Comparison of ENCODE assay signal across 31 mouse cellular contexts in the genomic region with DNA sequence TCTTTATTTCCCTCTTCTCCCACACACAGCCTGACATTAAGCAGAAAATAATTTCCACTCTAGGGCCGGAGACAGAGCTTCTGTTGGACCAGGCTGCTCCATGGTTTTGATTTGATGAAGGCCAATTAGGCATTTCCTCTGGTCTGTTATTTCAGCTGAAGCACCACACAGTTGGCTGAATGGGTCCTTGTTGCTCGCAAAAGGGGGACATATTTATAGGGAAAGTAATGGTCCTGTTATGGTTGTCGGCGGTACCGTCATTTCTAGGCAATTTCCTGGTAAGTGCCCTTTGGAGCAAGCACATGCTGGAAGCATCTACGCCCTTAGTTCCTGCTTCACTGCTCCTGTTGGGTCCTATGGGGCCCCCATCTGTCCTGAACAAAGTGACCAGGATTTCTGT. TPM values are rescaled to one million over a fixed set of nuclear protein-coding genes. Genes with fewer than 3 reads are reported as not detected.
DNase-seq lines count a peak whose midpoint lies in the region; ATAC-seq and TF ChIP-seq lines count a peak whose summit lies in the region.
"Had no signal": no experiment of that assay in that cellular context is flagged by ENCODE, and none has a peak within 500 bp of the region (broad histone marks: within the 10 kb centered on the region; RNA-seq: fewer than 3 reads in every experiment).

No protein-coding gene starts in this region.

- peak; percentile 30 for DNase-seq in forebrain, embryonic 11.5 days (ENCODE audit: low spot score)
- DNase-seq in midbrain, embryonic 11.5 days (ENCODE audit: low spot score, missing footprints) = peak; percentile 69
- DNase-seq in midbrain, postnatal 0 days (ENCODE audit: low spot score) = no peak
- peak; percentile 47 for DNase-seq in limb, embryonic 11.5 days (ENCODE audit: low spot score)
- DNase-seq in layer of hippocampus, adult 9-10 months (ENCODE audit: low spot score) = no peak
- no peak for DNase-seq in right cerebral cortex, postnatal 36 days (ENCODE audit: low spot score in 2 of 2)
- no peak for DNase-seq in T-cell, adult 2 months (ENCODE audit: low spot score)
- DNase-seq: adrenal gland, postnatal 25 days; cerebellum, adult 11-12 months; cerebellum, postnatal 14 days; kidney, adult 2 months; kidney, postnatal 14 days; liver; midbrain, embryonic 14.5 days; thymus, adult 18-20 months had no signal

- no peak overlapping the region for H3K4me2 ChIP-seq in forebrain, embryonic 11.5 days (ENCODE audit: low read depth, low read length, severe bottlenecking)
- no peak overlapping the region for H3K4me2 ChIP-seq in forebrain, embryonic 13.5 days
- no peak overlapping the region for H3K4me2 ChIP-seq in midbrain, embryonic 11.5 days
- H3K4me2 ChIP-seq in midbrain, postnatal 0 days (ENCODE audit: low read depth, low read length, poor library complexity, severe bottlenecking) = no peak overlapping the region
- peak overlapping the region; percentile 17 for H3K4me2 ChIP-seq in limb, embryonic 11.5 days (ENCODE audit: low read depth, severe bottlenecking)
- H3K4me2 ChIP-seq: embryonic facial prominence, embryonic 13.5 days; stomach, embryonic 15.5 days had no signal

- 72% methylated on average over 6 of the region's 6 CpGs for WGBS in forebrain, embryonic 11.5 days
- 81% methylated on average over 6 of the region's 6 CpGs for WGBS in forebrain, embryonic 13.5 days
- 72% methylated on average over 6 of the region's 6 CpGs for WGBS in midbrain, embryonic 11.5 days
- 75% methylated on average over 6 of the region's 6 CpGs for WGBS in midbrain, postnatal 0 days
- WGBS in limb, embryonic 11.5 days = 20% methylated on average over 6 of the region's 6 CpGs

- ATAC-seq in forebrain, embryonic 11.5 days (replicated peaks; ENCODE audit: low FRiP score) = no peak
- no peak for ATAC-seq in forebrain, embryonic 13.5 days
- no peak for ATAC-seq in midbrain, embryonic 11.5 days (ENCODE audit: low FRiP score)
- no peak for ATAC-seq in midbrain, postnatal 0 days (ENCODE audit: low FRiP score)
- ATAC-seq in limb, embryonic 11.5 days (ENCODE audit: insufficient number of reproducible peaks, low FRiP score, low TSS enrichment, low read depth) = peak; percentile 54; the same call in 1 of the 2 replicates
- ATAC-seq: forebrain, embryonic 14.5 days; lung, postnatal 0 days had no signal

- no peak overlapping the region for H3K4me3 ChIP-seq in forebrain, embryonic 11.5 days (ENCODE audit: low read depth, low read length)
- H3K4me3 ChIP-seq in forebrain, embryonic 13.5 days = no peak overlapping the region
- no peak overlapping the region for H3K4me3 ChIP-seq in midbrain, embryonic 11.5 days (ENCODE audit: low read depth, low read length)
- no peak overlapping the region for H3K4me3 ChIP-seq in midbrain, postnatal 0 days (ENCODE audit: low read depth, low read length)
- H3K4me3 ChIP-seq in limb, embryonic 11.5 days (ENCODE audit: low read depth, low read length) = no peak overlapping the region
- H3K4me3 ChIP-seq: embryonic facial prominence, embryonic 13.5 days; hindbrain, embryonic 10.5 days; myocyte; stomach, embryonic 15.5 days had no signal

- H3K27me3 ChIP-seq in forebrain, embryonic 11.5 days (ENCODE audit: control insufficient read depth, insufficient read depth, low read length) = no peaks in the 10 kb centered on the region
- peaks cover 8% of the 10 kb centered on the region; the same call in 1 of the 2 replicates for H3K27me3 ChIP-seq in forebrain, embryonic 13.5 days
- no peaks in the 10 kb centered on the region; the same call in 1 of the 2 replicates for H3K27me3 ChIP-seq in midbrain, embryonic 11.5 days (ENCODE audit: control insufficient read depth, insufficient read depth, low read length)
- H3K27me3 ChIP-seq in midbrain, postnatal 0 days (ENCODE audit: insufficient read depth, low read length) = no peaks in the 10 kb centered on the region
- no peaks in the 10 kb centered on the region for H3K27me3 ChIP-seq in limb, embryonic 11.5 days (ENCODE audit: control insufficient read depth, insufficient read depth, low read length)
- H3K27me3 ChIP-seq: embryonic facial prominence, embryonic 13.5 days had no signal

- TF ChIP-seq CTCF in midbrain, postnatal 0 days (IDR thresholded peaks at IDR 0.05) = no peak

- H3K27ac ChIP-seq in forebrain, embryonic 11.5 days (ENCODE audit: low read depth, low read length) = no peak overlapping the region
- H3K27ac ChIP-seq in forebrain, embryonic 13.5 days = no peak overlapping the region
- H3K27ac ChIP-seq in midbrain, embryonic 11.5 days (ENCODE audit: low read depth, low read length) = no peak overlapping the region
- H3K27ac ChIP-seq in midbrain, postnatal 0 days (ENCODE audit: low read depth, low read length) = no peak overlapping the region
- peak overlapping the region; percentile 79 for H3K27ac ChIP-seq in limb, embryonic 11.5 days (replicated peaks; ENCODE audit: low read depth, low read length)
- H3K27ac ChIP-seq: hindbrain, embryonic 10.5 days; stomach, embryonic 15.5 days had no signal

- no peak overlapping the region for H3K9ac ChIP-seq in forebrain, embryonic 11.5 days (ENCODE audit: low read length)
- H3K9ac ChIP-seq in forebrain, embryonic 13.5 days = no peak overlapping the region
- H3K9ac ChIP-seq in midbrain, embryonic 11.5 days (ENCODE audit: low read length) = no peak overlapping the region
- H3K9ac ChIP-seq in midbrain, postnatal 0 days (replicated peaks; ENCODE audit: low read length, poor library complexity, severe bottlenecking) = no peak overlapping the region
- no peak overlapping the region for H3K9ac ChIP-seq in limb, embryonic 11.5 days (ENCODE audit: low read length)
- H3K9ac ChIP-seq: embryonic facial prominence, embryonic 13.5 days; stomach, embryonic 15.5 days had no signal

- no peaks in the 10 kb centered on the region for H3K36me3 ChIP-seq in forebrain, embryonic 11.5 days (ENCODE audit: control insufficient read depth, insufficient read depth, low read length)
- no peaks in the 10 kb centered on the region for H3K36me3 ChIP-seq in forebrain, embryonic 13.5 days (ENCODE audit: poor library complexity, severe bottlenecking)
- H3K36me3 ChIP-seq in midbrain, embryonic 11.5 days (ENCODE audit: control insufficient read depth, insufficient read depth, low read length) = no peaks in the 10 kb centered on the region
- no peaks in the 10 kb centered on the region for H3K36me3 ChIP-seq in midbrain, postnatal 0 days (ENCODE audit: insufficient read depth, low read length)
- no peaks in the 10 kb centered on the region for H3K36me3 ChIP-seq in limb, embryonic 11.5 days (ENCODE audit: control insufficient read depth, insufficient read depth, low read length)
- H3K36me3 ChIP-seq: embryonic facial prominence, embryonic 13.5 days; G1E; hindbrain, embryonic 10.5 days; stomach, embryonic 15.5 days had no signal

- 0 out of 2 replicates have a peak, but pooled peaks cover 3% of the 10 kb centered on the region for H3K4me1 ChIP-seq in forebrain, embryonic 11.5 days (replicated peaks; ENCODE audit: control insufficient read depth, insufficient read depth, low read length)
- H3K4me1 ChIP-seq in forebrain, embryonic 13.5 days = peaks cover 4% of the 10 kb centered on the region; the same call in 1 of the 2 replicates
- peaks cover 3% of the 10 kb centered on the region; the same call in 1 of the 2 replicates for H3K4me1 ChIP-seq in midbrain, embryonic 11.5 days (ENCODE audit: control insufficient read depth, insufficient read depth, low read length)
- no peaks in the 10 kb centered on the region for H3K4me1 ChIP-seq in midbrain, postnatal 0 days (ENCODE audit: insufficient read depth, low read length)
- H3K4me1 ChIP-seq in limb, embryonic 11.5 days (ENCODE audit: control insufficient read depth, insufficient read depth, low read length) = peaks cover 11% of the 10 kb centered on the region
- H3K4me1 ChIP-seq: stomach, embryonic 15.5 days had no signal

- H3K9me3 ChIP-seq in forebrain, embryonic 11.5 days (ENCODE audit: control insufficient read depth, low read length) = no peaks in the 10 kb centered on the region
- no peaks in the 10 kb centered on the region for H3K9me3 ChIP-seq in forebrain, embryonic 13.5 days (replicated peaks)
- no peaks in the 10 kb centered on the region for H3K9me3 ChIP-seq in midbrain, embryonic 11.5 days (ENCODE audit: control insufficient read depth, low read length)
- no peaks in the 10 kb centered on the region for H3K9me3 ChIP-seq in midbrain, postnatal 0 days (ENCODE audit: low read length)
- H3K9me3 ChIP-seq in limb, embryonic 11.5 days (ENCODE audit: control insufficient read depth, low read length) = no peaks in the 10 kb centered on the region
- H3K9me3 ChIP-seq: embryonic facial prominence, embryonic 13.5 days; G1E; hindbrain, embryonic 10.5 days; stomach, embryonic 15.5 days had no signal

RNA-seq across cellular contexts. Expression of gene 4930564D02Rik, which starts 5.7 kb away (rescaled TPM):
- not detected in 2 replicates for polyA plus RNA-seq in forebrain, embryonic 11.5 days (2014; fragmentation: Nextera tagmentation; extraction: Ambion mirVana)
- polyA plus RNA-seq in forebrain, embryonic 13.5 days (2015; fragmentation: Nextera tagmentation; extraction: Ambion mirVana) = not detected in 2 replicates
- polyA plus RNA-seq in midbrain, embryonic 11.5 days (2014; fragmentation: Nextera tagmentation; extraction: Ambion mirVana) = not detected in 2 replicates
- total RNA-seq in midbrain, postnatal 0 days (2014; rRNA removed) = not detected in 2 replicates
- not detected in 2 replicates for polyA plus RNA-seq in midbrain, postnatal 0 days (2015; fragmentation: Nextera tagmentation; extraction: Ambion mirVana)
- not detected in 2 replicates for polyA plus RNA-seq in limb, embryonic 11.5 days (2014; fragmentation: Nextera tagmentation; extraction: Ambion mirVana)
- total RNA-seq: adrenal gland, postnatal 25 days; G1E; layer of hippocampus, adult 8-10 months; left cerebral cortex, adult 18-20 months; megakaryocyte progenitor cell, adult 5-6 weeks had no signal
- polyA plus RNA-seq: embryonic facial prominence, embryonic 13.5 days; forebrain, embryonic 14.5 days; G1E; gonadal fat pad, adult 2 months; heart, embryonic 14.5 days; hindbrain, embryonic 10.5 days; kidney, adult 2 months; liver, embryonic 16.5 days; lung, postnatal 0 days; midbrain, embryonic 14.5 days; myocyte; neural tube, embryonic 14.5 days; spleen, adult 2 months; stomach, embryonic 15.5 days had no signal

RNA-seq across cellular contexts. Expression of gene Cttnbp2nl, which starts 8.0 kb away (rescaled TPM):
- polyA plus RNA-seq in forebrain, embryonic 11.5 days (2014; fragmentation: Nextera tagmentation; extraction: Ambion mirVana) = 49.4 and 50.4 TPM in 2 replicates
- 53.2 and 54.9 TPM in 2 replicates for polyA plus RNA-seq in forebrain, embryonic 13.5 days (2015; fragmentation: Nextera tagmentation; extraction: Ambion mirVana)
- polyA plus RNA-seq in midbrain, embryonic 11.5 days (2014; fragmentation: Nextera tagmentation; extraction: Ambion mirVana) = 47.4 and 51.4 TPM in 2 replicates
- 34.1 and 36.7 TPM in 2 replicates for total RNA-seq in midbrain, postnatal 0 days (2014; rRNA removed)
- polyA plus RNA-seq in midbrain, postnatal 0 days (2015; fragmentation: Nextera tagmentation; extraction: Ambion mirVana) = 41.9 and 45.7 TPM in 2 replicates
- 40.2 and 50.8 TPM in 2 replicates for polyA plus RNA-seq in limb, embryonic 11.5 days (2014; fragmentation: Nextera tagmentation; extraction: Ambion mirVana)

Comparison
In these comparisons a context has a peak if more than half of its experiments do, and no peak if none do; other contexts are left out.
1. DNase-seq: peak in forebrain, embryonic 11.5 days (single experiment), midbrain, embryonic 11.5 days (single experiment) and limb, embryonic 11.5 days (single experiment); none in midbrain, postnatal 0 days (single experiment), layer of hippocampus, adult 9-10 months (single experiment), right cerebral cortex, postnatal 36 days (0 of 2) and T-cell, adult 2 months (single experiment).